Mouse (Mus musculus) gastrocnemius, postnatal 4 days (tissue): ENCODE measurements at regions not wholly inside any gene's neighbourhood (a gene's known extent, or its start where the extent isn't known, plus 50 kb on each side); places are given as distances from the start of the nearest gene placed in this dataset.
A peak's percentile ranks its signal among the peaks of the same experiment; 100 is the strongest.

Experiments
- DNase-seq, 2 experiments: peaks; one replicate each; pipeline ENCODE4 v3.0.0; 2021 to 2022; ENCODE audit warnings: low spot score in 2 of 2, mixed read lengths in 2 of 2

DNA sequence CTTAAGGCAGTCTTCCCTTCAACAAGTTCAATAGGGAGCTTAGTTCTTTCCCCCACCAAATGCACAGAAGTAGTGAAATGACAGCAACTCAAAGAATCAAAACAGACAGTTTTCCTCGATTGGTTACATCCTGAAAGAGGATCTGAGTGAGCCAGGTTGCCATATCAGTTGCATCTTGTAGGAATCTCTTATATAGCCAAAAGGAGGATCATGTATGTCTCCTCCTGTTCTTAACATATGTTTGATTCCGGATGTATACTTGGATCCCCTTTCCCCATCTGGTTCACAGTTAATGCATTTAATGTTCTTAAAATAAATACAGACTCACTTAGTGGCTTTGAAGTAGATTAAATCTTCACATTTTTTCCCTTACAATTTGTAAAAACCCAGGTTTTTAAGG lies 1224.0 kb upstream of the Flrt2 start:
- no peak for DNase-seq

DNA sequence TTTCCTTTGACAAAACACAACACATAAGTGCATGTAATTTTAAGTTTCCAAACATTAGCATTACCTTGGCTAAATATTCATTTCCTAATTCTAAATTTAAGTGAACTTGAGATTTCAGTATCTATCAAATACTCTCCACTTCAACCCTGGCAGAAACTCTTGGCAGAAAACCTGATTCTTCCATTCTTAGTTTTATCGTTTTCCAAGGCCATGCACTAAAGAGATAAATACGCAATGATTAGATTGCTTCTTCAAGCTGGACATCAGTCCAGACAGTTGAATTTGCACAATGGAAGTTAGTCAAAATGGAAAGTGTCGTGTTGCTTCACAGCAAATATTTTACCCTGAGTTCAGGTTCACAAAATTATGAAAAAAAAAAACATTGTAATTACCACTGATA lies 1223.4 kb upstream of the Flrt2 start:
- no peak for DNase-seq

DNA sequence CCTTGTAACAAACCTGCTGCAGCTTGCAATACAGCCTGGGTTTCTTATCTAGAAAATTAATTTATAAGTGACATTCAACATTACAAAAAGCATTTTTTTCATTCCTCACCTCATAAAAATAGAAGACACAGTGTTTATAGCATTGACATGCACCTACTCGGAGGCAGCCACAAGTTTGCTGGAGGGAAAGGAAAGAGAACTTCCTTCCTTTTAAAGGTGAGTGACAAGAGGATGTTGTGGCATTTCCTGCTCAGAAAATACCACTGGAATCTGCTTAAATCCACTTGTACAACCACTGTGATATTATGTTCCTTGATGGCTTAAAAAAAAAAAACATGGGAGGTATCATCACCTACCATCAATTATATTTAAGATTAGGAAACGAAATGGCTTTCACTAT lies 1222.2 kb upstream of the Flrt2 start:
- DNase-seq = no peak

DNA sequence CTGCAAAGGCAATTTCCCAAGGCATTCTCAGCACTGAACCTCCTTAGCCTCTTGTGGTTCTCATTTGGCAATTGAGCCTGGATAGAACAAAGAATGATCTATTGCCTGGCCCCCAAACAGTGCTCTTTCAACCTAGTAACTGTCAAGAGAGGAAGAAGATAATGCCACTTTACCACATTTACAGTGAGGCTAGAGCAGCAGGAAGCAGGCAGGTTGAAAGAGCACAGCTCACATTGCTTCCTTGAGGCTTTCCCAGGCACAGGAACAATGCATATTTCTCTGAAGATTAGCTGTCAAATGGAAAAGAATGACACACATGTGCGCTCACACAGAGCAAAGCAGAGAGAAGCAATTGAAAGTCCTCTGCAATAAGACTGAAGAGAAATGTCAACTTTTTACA lies 1221.0 kb upstream of the Flrt2 start:
- DNase-seq = no peak

DNA sequence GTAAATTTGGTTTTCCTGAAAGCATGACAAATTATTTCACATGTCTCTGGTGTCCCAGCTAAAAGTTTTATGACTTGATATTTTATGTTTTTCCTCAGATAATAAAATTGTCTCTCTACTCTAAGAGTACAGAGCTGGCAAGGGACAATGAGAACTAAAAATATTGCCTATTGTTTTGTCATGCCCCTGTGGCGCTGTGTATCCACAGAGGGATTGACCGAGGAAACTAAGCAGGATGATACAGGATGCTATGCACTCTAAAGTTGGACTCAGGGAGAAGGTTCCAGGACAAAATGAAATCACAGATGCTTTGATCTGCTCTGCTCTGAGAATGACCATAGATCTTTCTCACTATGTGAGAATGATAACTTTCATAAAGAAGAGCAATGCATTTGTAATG lies 1203.3 kb upstream of the Flrt2 start:
- no peak for DNase-seq

DNA sequence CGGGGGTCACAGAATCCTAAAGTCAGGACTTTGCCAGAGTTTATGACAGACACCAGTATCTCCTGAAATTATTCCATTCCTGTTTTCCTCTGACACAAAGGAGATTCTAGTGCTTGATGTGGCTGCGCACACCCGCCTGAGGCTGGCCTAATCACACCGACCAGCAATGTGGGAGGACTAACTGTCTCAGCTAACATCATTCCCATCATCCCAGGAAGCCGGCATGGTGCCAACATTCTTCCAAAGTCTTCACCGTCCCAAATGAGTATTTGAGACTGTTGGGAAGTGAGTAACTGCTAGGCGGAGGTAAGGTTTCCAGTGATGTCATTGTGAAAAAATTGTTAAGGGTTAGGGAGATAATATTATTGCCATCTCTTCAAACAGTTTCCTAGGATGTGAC lies 1183.9 kb upstream of the Flrt2 start:
- peak in 1 of 2 experiments; percentile 12 for DNase-seq

DNA sequence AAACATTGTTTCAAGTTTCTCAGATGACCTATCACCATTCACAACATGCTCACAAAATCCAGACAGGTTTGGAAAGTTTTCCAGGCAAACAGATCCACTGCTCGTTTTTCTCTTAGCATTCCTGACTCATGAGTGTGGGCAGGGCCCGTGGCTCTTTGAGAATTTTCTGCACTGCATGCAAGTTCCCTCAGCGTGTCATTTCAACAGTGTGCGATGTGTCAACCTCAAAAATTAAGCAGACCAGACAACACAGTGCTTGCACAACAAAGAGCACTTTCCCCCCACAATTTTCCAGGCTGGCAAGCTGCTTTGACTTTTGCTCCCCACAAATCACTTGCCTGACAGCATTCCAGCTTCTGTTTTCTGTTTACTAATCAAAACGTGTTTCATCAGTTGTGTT lies 1182.2 kb upstream of the Flrt2 start:
- DNase-seq = no peak

DNA sequence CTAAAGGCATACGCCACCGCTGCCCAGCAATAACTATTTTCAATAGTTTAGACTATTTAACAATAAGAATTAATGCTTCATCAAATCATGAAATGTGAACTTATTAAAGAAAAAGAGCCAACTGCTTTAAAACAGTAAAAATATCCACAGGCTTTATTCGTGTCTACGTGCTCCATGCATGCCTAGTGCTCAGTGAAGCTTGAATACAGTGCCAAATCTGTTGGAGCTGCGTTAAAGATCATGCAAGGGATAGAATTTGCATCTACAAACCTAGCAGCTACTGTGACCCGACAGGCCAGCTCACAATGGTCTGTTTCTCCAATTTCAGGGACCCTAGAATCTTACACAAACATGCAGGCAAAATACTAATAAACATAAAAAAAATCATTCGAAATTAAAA lies 1147.3 kb upstream of the Flrt2 start:
- DNase-seq = no peak

DNA sequence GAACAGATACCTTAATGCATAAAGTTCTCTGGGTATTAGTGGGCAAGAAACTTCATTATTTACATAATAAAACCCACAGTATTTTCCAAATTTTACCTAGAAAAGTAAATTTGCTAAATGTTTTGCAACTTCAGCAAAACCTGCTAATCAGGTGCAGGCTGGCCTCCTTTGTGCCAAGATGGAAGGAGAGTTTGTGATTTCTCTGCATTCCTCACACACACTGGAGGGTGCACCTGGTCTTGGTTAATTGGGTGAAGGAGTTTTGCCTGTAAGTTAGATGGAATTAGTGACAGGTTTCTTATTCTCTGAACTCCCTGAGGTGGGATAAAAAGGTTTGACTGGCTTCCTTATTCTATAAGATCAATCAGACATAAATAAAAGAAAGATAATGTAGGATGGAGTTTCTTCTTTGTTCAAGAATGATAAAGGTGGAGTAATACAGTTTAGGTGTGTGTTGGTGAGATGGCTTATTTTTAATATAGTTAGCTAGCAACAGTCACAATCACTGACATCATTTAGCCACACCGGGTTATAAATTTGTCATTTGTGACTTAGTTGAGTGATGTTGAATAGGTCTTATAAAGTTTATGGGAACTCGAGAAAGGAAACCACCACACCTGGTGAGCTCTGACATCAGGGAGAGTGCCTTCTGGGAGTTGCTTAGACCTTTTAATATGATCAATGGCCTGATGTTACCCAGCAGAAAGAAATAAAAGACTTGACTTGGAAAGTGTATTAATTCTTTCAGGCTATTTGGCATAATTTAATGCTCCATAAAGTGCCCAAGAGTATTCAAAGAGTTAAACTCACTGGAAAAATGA lies 1131.4 kb upstream of the Flrt2 start:
- DNase-seq = no peak

DNA sequence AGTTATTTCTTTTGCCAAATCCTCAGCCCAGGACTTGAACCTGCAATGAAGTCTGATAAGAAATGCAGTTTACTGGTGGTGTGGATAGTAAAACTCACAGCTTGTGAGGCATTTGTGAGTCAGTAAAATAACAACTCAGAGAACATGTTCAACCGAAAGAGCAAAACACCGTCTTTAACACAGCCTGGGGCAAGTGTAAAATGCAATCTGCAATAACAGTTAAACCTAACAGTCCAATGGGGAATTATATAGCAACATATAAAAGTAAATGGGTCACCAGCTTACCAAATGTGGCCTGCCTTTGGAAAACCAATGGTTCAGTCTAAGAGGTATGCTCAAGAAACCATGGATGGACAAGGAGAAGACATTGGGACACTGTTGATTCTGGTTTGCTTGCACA lies 1117.0 kb upstream of the Flrt2 start:
- DNase-seq = no peak

DNA sequence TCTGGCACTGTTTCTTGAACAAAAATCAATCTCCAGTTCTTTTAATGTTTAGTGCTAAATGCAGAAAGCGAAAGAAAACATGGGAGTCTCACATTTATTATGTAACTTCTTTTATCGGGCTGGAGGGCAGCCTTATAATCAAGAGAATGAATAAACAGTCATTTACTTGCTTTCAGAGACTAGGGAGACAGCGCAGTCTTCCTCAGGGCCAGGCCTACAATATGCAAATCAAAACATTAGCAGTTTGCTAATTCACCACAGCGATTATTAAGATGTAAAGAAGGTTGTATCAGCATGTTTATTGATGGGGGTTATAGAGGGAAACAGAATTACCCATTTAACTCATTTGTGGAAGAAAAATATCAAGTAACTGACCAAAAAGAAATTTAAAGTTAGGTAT lies 1111.7 kb upstream of the Flrt2 start:
- DNase-seq = no peak

DNA sequence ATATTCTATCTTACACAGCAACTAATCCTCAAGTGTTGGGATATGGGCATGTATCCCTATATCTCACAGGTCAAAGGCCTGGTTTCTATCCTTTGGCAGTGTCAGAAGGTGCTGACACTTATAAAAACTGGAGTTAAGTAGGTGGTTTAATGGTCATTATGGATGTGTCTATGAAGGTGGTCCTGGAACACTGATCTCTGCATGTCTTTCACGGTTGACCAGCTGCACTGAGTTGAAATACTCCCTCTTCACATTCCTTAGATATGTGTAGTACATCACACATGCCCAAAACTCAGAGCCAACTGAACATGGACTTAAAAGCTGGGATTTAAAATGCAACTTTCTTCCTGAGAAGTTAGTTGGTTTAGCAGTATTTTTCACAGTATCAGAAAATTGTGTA lies 1107.7 kb upstream of the Flrt2 start:
- DNase-seq = no peak

DNA sequence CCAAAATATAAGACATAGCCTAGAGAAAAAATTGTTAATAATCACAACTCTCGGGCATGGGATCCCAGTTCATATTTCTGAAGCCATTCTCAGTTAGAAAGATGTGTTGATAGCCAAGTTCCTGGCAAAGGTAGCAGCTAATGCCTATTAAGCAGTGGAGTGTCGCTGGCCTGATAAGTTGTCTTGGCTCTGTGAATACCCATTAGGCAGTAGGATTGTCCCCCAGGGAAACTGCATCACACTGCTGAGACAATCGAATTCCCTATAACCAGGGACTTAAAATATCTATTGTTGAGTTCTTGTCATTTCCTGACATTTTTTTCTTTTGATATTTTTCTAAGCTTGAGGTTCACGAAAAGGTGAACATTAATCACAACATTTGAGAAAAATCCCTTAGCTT lies 1105.0 kb upstream of the Flrt2 start:
- DNase-seq = no peak

DNA sequence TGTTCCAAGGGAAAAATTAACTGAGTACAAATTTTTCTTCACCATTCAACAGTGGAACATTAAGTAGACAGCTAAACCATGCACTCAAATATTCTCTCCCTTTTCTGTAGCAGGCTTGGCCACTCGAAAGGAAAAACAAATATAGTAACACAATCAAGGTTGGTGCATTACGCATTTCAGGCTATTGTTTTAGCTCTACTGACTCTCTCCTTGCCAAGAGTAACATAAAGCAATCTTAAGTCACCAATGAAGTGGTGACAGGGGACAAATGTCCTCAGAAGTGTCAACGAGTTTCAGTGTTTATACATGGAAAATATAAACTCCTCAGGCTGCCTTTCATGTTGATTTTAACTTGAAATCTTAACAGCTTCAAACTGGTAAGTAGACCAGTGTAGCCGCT lies 1103.4 kb upstream of the Flrt2 start:
- DNase-seq = no peak

DNA sequence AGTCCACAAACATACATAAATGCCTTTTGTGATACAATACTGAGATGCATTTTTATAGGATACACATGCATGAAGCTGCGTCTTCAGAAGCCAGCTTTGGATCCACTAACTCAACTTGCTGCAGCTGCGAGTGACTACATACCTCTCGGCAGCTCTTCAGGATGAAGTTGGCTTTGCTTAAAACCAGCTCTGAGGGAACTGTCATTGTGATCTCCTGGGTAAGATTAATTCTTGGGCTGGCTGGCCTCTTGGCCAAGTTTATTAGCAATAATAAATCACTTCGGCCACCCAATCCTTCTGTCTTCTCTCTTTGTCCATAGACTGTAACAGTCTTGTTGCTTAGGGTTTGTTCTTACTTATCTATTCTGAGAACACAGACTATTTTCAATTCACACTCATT lies 1103.0 kb upstream of the Flrt2 start:
- DNase-seq = no peak

DNA sequence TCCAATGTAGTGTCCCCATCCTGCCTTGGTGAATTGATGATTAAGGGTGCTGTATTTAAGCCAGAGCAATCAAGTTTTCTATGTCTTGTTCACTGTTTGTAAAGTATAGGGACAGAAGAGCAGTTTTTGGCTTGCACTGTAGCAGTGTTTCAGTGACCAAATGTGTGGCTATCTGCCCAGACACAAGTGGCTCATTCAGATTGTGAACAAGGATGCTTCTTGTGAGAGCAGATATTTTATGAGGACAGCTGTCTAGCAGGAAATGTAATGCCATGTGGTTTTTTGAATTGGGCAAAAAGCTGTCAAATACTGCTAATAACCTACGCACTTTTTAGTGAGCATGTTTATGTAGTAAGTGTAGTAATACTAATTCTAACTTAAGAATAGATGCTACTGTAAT lies 1086.5 kb upstream of the Flrt2 start:
- peak in 1 of 2 experiments; percentile 13 for DNase-seq

DNA sequence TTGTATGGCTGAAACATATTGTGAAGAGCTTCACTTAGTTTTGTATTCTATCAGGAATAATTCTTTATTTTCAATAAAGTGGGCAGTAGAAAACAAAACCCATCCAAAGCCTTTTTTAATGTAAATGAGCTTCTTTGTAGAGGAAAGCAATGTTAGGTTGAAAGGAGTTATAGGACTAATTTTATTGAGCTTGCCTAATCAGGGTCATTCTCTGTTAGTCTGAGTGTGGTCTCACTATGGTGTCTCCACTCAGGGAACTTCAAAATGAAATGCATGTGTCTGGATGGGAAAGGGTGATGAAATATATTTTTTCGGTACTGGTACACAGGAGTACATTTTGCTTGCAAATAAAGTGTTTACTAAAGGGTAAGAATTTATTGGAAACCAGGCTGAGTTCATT lies 1055.5 kb upstream of the Flrt2 start:
- DNase-seq = no peak

DNA sequence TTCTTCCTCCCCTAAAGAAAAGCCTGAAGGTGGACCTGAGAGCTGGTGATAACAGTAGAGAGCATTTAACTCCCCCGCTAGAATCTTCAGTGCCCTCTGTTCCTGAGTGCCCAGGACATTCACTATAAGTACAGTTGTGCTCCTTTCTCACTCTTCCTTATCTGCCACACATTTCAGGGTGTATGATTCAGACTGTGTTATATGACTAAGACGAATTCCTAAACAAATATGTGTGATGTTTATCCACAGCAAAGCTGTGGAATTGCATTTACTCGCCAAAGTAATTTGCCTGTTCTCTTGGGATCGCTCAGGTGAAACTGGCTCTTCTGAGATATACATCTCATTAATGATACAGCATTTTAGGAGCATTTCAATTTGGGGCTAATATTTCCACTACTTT lies 1051.9 kb upstream of the Flrt2 start:
- DNase-seq = no peak

DNA sequence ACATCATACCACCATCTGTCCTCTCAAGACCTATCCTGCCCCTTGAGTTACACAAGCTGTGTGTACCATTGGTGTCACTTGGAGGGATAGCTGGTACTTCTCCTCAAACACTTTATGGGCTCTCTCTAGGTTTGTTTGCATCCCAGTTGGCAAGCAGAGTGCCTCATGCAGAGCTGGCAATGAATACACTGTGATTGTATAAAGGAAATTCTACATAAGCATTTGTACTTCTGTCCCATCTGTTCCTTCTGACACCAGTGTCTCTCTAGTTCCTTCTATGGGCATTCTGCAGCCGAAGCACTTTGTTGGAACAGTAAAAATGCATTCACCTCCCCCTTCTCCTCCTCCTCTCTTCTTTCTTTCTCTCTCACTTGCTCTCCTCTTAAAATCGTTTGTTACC lies 1046.7 kb upstream of the Flrt2 start:
- no peak for DNase-seq

DNA sequence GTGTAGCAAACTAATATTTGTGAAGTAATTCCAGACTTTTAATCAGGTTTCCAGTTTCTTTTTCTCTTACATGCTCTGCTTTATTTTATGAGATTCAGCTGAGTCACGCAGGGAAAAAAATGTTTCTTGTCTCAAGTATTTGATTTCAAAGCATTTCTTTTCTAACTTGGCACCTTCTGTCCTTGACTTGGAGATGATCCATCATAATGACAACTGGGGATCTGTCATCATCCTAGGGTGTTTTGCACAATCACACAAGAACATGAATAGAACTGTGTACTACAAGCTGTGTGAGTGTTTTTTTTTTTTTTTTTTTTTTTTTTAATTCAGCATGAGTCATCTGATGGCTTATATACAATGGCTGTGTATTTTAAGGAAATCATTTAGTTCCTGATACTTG lies 1022.0 kb upstream of the Flrt2 start:
- DNase-seq = no peak

DNA sequence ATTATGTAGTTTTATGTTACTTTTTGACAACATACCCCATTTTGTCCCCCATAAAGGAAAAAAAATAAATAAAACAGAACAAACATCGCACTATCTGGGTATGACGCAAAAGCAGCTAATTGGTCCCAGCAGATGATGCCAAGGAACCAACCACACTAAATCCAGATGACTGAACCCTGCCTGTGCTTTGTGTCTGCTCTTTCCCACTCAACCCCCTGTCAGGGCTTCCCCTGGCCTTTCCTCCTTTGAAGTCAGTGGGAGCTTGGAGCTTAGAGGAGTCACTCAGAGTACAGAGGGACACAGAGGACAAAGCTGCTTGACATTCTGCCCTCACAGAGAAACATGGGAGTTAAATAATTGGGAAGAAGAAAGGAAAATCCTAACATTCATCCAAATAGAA lies 1017.1 kb upstream of the Flrt2 start:
- no peak for DNase-seq

DNA sequence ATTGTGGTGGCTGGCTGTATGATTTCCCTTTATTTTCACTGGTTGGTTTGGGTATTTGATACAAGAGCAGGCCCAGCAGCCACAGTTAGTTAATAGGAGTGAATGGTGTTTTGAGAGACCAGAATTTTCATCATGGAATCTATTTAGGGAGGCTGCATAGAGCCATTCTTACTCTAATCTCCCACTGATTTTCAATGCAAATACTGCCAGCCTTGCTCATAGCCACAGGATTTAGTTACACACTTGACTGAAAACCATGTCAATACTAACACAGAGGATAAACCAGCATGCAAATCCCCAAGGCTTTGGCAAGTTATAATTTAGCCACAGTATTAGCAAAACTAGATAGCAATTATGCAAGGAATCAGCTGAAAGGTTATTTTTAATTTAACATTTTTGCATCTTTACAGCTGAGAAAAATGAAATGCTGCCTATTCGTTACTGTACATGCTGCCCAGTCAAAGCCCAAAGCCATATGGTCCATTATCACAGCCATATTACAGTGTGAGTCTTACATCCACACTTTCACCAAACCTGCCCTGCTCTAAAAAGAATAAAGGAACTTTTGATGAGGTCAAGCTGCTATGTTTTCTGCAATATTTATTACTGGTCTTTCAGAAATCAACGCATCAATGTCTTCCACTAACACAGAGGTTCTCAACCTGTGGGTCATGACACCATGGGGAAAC lies 1000.5 kb upstream of the Flrt2 start:
- DNase-seq = no peak

DNA sequence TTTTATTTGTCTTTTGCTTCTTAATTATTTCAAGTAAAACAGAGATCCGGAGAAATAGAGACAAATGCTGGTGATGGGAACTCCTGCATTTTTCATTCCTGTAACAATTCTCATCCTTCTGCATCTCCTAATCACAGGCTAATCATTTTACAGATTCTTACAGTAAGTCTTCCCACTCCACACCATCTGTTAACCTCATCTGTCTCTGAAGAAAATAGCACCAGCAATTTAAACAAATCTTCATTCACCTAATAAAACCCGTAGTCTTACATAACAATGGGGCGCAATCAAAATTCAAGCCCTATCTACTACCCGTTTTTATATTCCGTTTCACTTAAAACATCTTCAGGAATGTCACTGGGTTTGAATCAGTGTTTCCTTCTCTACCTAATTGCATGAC lies 960.6 kb upstream of the Flrt2 start:
- no peak for DNase-seq
